Mouse (Mus musculus) neural tube, embryonic 12.5 days (tissue): Measurements from ENCODE around the gene Sod3. TPM values are rescaled to one million over a fixed set of nuclear protein-coding genes. Genes with fewer than 3 reads are reported as not detected.

ENCODE experiments used
- polyA plus RNA-seq: library from polyadenylated mRNA; unstranded; fragments of >200 nt; fragmentation: Nextera tagmentation; extraction: Ambion mirVana; gene quantifications from 2 replicates; pipeline ENCODE4 v1.2.1, GENCODE M21; 2016

The Sod3 gene
- polyA plus RNA-seq, 1 experiment from 2014 or later, result 0.42 TPM

Other genes starting within 250 kb of the Sod3 start
- 173 and 176 TPM in 2 replicates for gene Dhx15, start 173.3 kb upstream of the Sod3 start, polyA plus RNA-seq
- 4.8 TPM in 2 replicates for gene Ccdc149, start 107.7 kb downstream of the Sod3 start, polyA plus RNA-seq
- gene Lgi2, start 202.7 kb downstream of the Sod3 start, polyA plus RNA-seq, result 1.8 TPM in 2 replicates